In the genomic region with DNA sequence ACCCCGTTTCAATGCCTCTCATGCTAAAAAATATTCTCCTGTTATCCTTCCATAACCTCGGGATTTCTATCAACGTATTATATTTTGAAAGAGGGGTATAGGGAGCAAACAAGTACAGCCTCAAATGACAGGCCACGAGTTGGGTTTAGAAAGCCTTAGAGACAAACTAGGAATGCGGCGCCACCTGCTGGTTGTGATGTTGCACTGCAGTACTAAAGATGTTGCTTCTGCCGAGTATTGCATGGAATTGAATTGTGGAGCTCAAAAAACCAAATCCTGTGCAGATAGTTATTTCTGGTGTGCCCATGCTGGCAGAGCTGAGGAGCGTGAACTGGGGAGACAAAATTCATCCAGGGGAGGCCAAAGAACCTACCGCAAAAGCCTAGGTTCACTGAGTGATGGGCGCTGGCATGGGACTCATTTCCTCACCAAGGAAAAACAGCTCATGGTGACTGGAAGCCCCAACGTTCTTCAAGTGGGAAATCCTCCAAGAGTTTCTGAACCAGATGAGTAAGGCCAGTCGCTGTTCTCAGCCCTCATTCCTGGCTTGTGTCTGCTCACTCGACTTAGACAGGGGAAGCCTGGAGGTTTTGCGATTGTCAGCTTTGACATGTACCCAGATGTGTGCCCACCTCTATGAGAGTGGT, we compare ENCODE assay signal across 8 mouse cellular contexts. TPM values are rescaled to one million over a fixed set of nuclear protein-coding genes. Genes with fewer than 3 reads are reported as not detected.
DNase-seq lines count a peak whose midpoint lies in the region; ATAC-seq and TF ChIP-seq lines count a peak whose summit lies in the region.

No protein-coding gene starts in this region.

- intact Hi-C loops in left cerebral cortex, postnatal 14 days (cut with DNase I), result loop anchor here (2.0 to 5.0 kb wide), 2 partner anchors 175 to 919 kb away; no protein-coding TSS in a partner anchor

- DNase-seq in kidney, adult 11 months, result peak; percentile 15
- peak; percentile 58 for DNase-seq in cerebellum, adult 9-11 months
- DNase-seq in frontal cortex, adult 2 months (ENCODE audit: extremely low spot score in 1 of 2, low spot score in 1 of 2), result peak; percentile 34 to 90
- peak; percentile 80 to 88 for DNase-seq in left cerebral cortex, postnatal 14 days (ENCODE audit: low spot score in 2 of 2)
- DNase-seq in midbrain, postnatal 0 days (ENCODE audit: low spot score), result peak; percentile 88
- DNase-seq in spleen, adult 2 months (ENCODE audit: low read depth in 1 of 2, low spot score in 2 of 2), result peak; percentile 25 to 47

- H3K27ac ChIP-seq in kidney, embryonic 16.5 days (ENCODE audit: low read length), result no peak overlapping the region
- H3K27ac ChIP-seq in hindbrain, embryonic 15.5 days (replicated peaks), result no peak overlapping the region
- H3K27ac ChIP-seq in midbrain, postnatal 0 days (ENCODE audit: low read depth, low read length), result no peak overlapping the region
- H3K27ac ChIP-seq in spleen, adult 2 months (ENCODE audit: insufficient read depth, low read length), result no peak overlapping the region

- no peaks in the 10 kb centered on the region for H3K9me3 ChIP-seq in kidney, embryonic 16.5 days (ENCODE audit: low read length)
- H3K9me3 ChIP-seq in hindbrain, embryonic 15.5 days, result no peaks in the 10 kb centered on the region
- no peaks in the 10 kb centered on the region for H3K9me3 ChIP-seq in midbrain, postnatal 0 days (ENCODE audit: low read length)

- no peak overlapping the region for H3K4me2 ChIP-seq in kidney, embryonic 16.5 days (replicated peaks; ENCODE audit: low read depth, low read length)
- H3K4me2 ChIP-seq in hindbrain, embryonic 15.5 days, result no peak overlapping the region
- no peak overlapping the region for H3K4me2 ChIP-seq in midbrain, postnatal 0 days (ENCODE audit: low read depth, low read length, poor library complexity, severe bottlenecking)

- 21% methylated on average over 14 of the region's 14 CpGs for WGBS in kidney, embryonic 16.5 days
- 24% methylated on average over 14 of the region's 14 CpGs for WGBS in hindbrain, embryonic 15.5 days
- 25% methylated on average over 14 of the region's 14 CpGs for WGBS in midbrain, postnatal 0 days
- 27% methylated on average over 14 of the region's 14 CpGs for WGBS in spleen, adult 2 months

- no peaks in the 10 kb centered on the region for H3K27me3 ChIP-seq in kidney, embryonic 16.5 days (ENCODE audit: insufficient read depth, low read length)
- no peaks in the 10 kb centered on the region for H3K27me3 ChIP-seq in hindbrain, embryonic 15.5 days
- no peaks in the 10 kb centered on the region for H3K27me3 ChIP-seq in midbrain, postnatal 0 days (ENCODE audit: insufficient read depth, low read length)
- no peaks in the 10 kb centered on the region for H3K27me3 ChIP-seq in spleen, adult 2 months (ENCODE audit: control insufficient read depth, insufficient read depth, low read length)

- peaks cover 10% of the 10 kb centered on the region; the same call in 1 of the 2 replicates for H3K4me1 ChIP-seq in kidney, embryonic 16.5 days (ENCODE audit: insufficient read depth, low read length)
- no peaks in the 10 kb centered on the region for H3K4me1 ChIP-seq in hindbrain, embryonic 15.5 days (replicated peaks)
- no peaks in the 10 kb centered on the region for H3K4me1 ChIP-seq in midbrain, postnatal 0 days (ENCODE audit: insufficient read depth, low read length)
- no peaks in the 10 kb centered on the region for H3K4me1 ChIP-seq in spleen, adult 2 months (ENCODE audit: control insufficient read depth, insufficient read depth, insufficient read length)

- peak; percentile 97 for TF ChIP-seq CTCF in midbrain, postnatal 0 days (IDR thresholded peaks at IDR 0.05)
- TF ChIP-seq CTCF in spleen, adult 2 months (IDR thresholded peaks at IDR 0.05; ENCODE audit: extremely low read depth, insufficient read depth, insufficient read length, insufficient replicate concordance), result peak; percentile 78; the same call in 1 of the 2 replicates

- no peaks in the 10 kb centered on the region for H3K36me3 ChIP-seq in kidney, embryonic 16.5 days (ENCODE audit: insufficient read depth, low read length)
- no peaks in the 10 kb centered on the region for H3K36me3 ChIP-seq in hindbrain, embryonic 15.5 days
- no peaks in the 10 kb centered on the region for H3K36me3 ChIP-seq in midbrain, postnatal 0 days (ENCODE audit: insufficient read depth, low read length)
- H3K36me3 ChIP-seq in spleen, adult 2 months (ENCODE audit: control insufficient read depth, insufficient read depth, low read length), result no peaks in the 10 kb centered on the region

- H3K4me3 ChIP-seq in kidney, embryonic 16.5 days (ENCODE audit: low read length), result no peak overlapping the region
- H3K4me3 ChIP-seq in hindbrain, embryonic 15.5 days, result no peak overlapping the region
- H3K4me3 ChIP-seq in midbrain, postnatal 0 days (ENCODE audit: low read depth, low read length), result no peak overlapping the region
- no peak overlapping the region for H3K4me3 ChIP-seq in spleen, adult 2 months (ENCODE audit: extremely low read depth, insufficient read depth, insufficient read length)

- TF ChIP-seq POLR2A in spleen, adult 2 months (IDR thresholded peaks at IDR 0.05; ENCODE audit: low read depth, low read length), result no peak

- no peak overlapping the region for H3K9ac ChIP-seq in kidney, embryonic 16.5 days (replicated peaks; ENCODE audit: low read length)
- H3K9ac ChIP-seq in hindbrain, embryonic 15.5 days, result no peak overlapping the region
- H3K9ac ChIP-seq in midbrain, postnatal 0 days (replicated peaks; ENCODE audit: low read length, poor library complexity, severe bottlenecking), result no peak overlapping the region

- no peak for ATAC-seq in kidney, embryonic 16.5 days (ENCODE audit: low FRiP score, low TSS enrichment)
- ATAC-seq in hindbrain, embryonic 15.5 days (ENCODE audit: low FRiP score, low read depth), result peak; percentile 57; the same call in 1 of the 2 replicates
- ATAC-seq in midbrain, postnatal 0 days (ENCODE audit: low FRiP score), result peak; percentile 55

RNA-seq across cellular contexts. Expression of a gene that starts 11.2 kb away (rescaled TPM):
- polyA plus RNA-seq in kidney, embryonic 16.5 days (2015; fragmentation: Nextera tagmentation; extraction: Ambion mirVana), result 0.90 and 1.2 TPM in 2 replicates
- 7.6 and 8.0 TPM in 2 replicates for polyA plus RNA-seq in frontal cortex, adult 2 months (2012; rRNA removed)
- polyA plus RNA-seq in hindbrain, embryonic 15.5 days (2015; fragmentation: Nextera tagmentation; extraction: Ambion mirVana), result 0.41 and 0.44 TPM in 2 replicates
- 10 to 100 TPM; 11.0 to 17.4 TPM for total RNA-seq in left cerebral cortex, postnatal 14 days (2021)
- 0.85 and 1.8 TPM in 2 replicates for total RNA-seq in midbrain, postnatal 0 days (2014; rRNA removed)
- polyA plus RNA-seq in midbrain, postnatal 0 days (2015; fragmentation: Nextera tagmentation; extraction: Ambion mirVana), result 0.58 and 0.70 TPM in 2 replicates
- not detected in 2 replicates for polyA plus RNA-seq in spleen, adult 2 months (2012; rRNA removed)

RNA-seq across cellular contexts. Expression of a gene that starts 41.3 kb away (rescaled TPM):
- polyA plus RNA-seq in kidney, embryonic 16.5 days (2015; fragmentation: Nextera tagmentation; extraction: Ambion mirVana), result 14.3 and 16.1 TPM in 2 replicates
- 3.8 and 4.1 TPM in 2 replicates for polyA plus RNA-seq in frontal cortex, adult 2 months (2012; rRNA removed)
- polyA plus RNA-seq in hindbrain, embryonic 15.5 days (2015; fragmentation: Nextera tagmentation; extraction: Ambion mirVana), result 7.4 and 8.4 TPM in 2 replicates
- 1 to 10 TPM; 3.2 to 7.1 TPM for total RNA-seq in left cerebral cortex, postnatal 14 days (2021)
- 3.6 and 6.1 TPM in 2 replicates for total RNA-seq in midbrain, postnatal 0 days (2014; rRNA removed)
- polyA plus RNA-seq in midbrain, postnatal 0 days (2015; fragmentation: Nextera tagmentation; extraction: Ambion mirVana), result 4.6 and 5.4 TPM in 2 replicates
- 2.1 and 3.1 TPM in 2 replicates for polyA plus RNA-seq in spleen, adult 2 months (2012; rRNA removed)

Comparison
In these comparisons a context has a peak if more than half of its experiments do, and no peak if none do; other contexts are left out.
1. DNase-seq: peak in every context shown above with its lines; median percentile 88 in midbrain, postnatal 0 days; 84 in left cerebral cortex, postnatal 14 days; 62 in frontal cortex, adult 2 months; 58 in cerebellum, adult 9-11 months; 36 in spleen, adult 2 months; 15 in kidney, adult 11 months.